Mouse (Mus musculus) retina, embryonic 14.5 days (tissue): ENCODE measurements at regions not wholly inside any gene's neighbourhood (a gene's known extent, or its start where the extent isn't known, plus 50 kb on each side); places are given as distances from the start of the nearest gene placed in this dataset.

ENCODE experiments used
- DNase-seq: peaks from one replicate; pipeline ENCODE4 v3.0.0-alpha.2; 2015; ENCODE audit warnings: low spot score

- DNase-seq = no peak
Observed at GRCm38 (mm10) chr6:116901816-116902215, 185.1 kb upstream of the Tmem72 start.

GRCm38 (mm10) chr6:116902371-116902770 lies 185.7 kb upstream of the Tmem72 start:
- DNase-seq = no peak

DNA sequence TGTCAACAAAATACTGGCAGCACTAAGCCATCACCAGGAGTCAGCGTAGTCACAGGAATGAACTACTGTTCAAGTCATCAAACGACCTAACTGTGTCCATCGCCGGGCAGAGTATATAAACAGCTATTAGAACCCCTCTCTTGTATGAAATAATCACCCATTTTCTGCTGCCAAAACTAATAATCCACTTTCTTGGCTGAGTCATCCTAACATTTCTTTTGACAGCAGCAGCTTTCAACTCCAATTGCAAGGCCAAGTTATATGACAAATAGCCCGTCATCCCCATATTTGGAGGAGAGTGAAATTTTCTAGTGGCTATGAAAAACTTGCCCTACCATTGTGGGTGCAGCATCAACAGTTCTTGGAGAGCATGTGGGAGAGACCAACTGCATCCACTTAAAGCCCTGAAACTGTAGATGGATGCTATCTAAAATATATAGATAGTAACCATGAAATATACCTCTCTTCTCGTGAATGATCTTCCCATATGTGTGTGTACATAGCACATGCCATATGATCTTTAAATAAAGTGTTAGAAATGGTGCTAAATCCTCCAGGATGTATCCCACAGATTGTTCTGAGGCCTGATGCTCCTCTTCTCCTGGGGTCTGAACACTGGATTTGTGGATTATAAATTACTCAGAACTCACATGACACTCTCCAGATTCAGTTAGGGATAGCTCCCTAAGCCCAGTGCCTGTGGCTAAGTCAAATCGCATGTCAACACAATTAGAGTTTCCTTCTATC lies 189.9 kb upstream of the Tmem72 start:
- DNase-seq = no peak

GRCm38 (mm10) chr6:116910607-116911006 lies 193.9 kb upstream of the Tmem72 start:
- DNase-seq = no peak

DNA sequence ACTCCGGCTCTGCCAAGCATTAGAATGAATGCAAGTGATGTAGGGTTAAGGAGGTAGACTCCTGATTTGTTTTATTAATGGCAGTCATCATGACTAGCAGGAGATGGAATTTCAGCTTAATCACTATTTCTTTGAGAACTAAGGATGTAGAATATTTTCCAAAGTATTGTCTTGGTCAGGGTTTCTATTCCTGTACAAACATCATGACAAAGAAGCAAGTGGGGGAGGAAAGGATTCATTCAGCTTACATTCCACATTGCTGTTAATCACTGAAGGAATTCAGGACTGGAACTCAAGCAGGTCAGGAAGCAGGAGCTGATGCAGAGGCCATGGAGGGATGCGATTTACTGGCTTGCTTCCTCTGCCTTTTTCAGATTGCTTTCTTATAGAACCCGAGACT lies 195.4 kb upstream of the Tmem72 start:
- no peak for DNase-seq

DNA sequence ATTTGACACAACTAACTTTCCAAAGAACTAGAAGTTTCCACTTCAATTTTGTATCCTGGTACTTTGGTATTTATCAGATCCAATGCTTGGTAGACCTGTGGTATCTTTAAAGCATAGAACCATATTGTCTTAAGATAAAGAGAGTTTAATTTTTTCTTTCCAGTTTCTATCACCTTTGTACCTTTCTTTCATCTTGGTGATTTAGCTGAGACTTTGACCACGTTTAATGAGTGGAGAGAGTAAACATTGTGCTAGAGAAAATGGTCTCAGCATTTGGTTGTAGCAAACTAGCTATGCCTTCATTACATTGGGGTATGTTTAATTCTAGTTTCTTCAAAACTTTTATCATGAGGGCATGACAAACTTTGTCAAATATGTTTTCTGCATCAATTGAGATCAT lies 197.4 kb upstream of the Tmem72 start:
- DNase-seq = no peak

- no peak for DNase-seq
Observed at GRCm38 (mm10) chr6:116935024-116935423, 218.3 kb upstream of the Tmem72 start.

DNA sequence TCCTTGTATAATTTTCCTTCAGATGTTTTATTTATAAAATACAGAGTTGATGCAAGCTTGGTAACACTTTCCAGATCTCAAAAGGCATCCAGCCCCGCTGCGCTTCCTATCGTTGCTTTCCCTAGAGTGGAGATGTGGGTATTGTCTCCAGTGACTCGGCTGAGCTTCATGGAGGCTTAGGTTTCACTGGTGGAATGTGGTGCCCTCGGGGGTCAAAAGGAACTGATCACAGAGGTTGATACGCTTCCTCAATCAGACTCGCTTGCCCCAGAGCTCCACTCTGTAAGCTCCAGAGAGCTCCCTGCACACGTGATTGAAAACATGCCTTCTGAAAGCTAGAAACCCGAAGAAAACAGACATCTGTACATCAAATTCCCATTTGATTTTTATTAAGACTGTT lies 224.9 kb upstream of the Tmem72 start:
- no peak for DNase-seq

DNA sequence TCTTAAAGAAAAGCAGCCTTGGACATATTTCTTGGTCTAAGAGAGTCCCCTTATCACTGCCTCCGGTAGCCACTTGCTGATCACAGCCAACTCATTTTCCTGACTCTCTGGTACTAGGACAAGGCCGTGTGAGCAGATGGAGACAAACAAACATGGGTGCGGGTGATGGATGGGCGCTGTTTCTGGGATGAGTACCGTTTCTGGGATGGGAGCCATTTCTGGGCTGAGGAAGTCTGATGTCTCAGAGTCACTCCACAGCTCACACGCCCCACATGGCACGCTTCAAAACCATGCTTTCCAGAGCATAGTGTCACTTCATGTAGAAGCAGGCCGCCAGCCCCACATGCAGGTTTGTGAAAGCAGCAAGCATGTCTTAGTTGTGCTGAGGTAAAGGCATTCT lies 225.6 kb upstream of the Cxcl12 start:
- DNase-seq = no peak

DNA sequence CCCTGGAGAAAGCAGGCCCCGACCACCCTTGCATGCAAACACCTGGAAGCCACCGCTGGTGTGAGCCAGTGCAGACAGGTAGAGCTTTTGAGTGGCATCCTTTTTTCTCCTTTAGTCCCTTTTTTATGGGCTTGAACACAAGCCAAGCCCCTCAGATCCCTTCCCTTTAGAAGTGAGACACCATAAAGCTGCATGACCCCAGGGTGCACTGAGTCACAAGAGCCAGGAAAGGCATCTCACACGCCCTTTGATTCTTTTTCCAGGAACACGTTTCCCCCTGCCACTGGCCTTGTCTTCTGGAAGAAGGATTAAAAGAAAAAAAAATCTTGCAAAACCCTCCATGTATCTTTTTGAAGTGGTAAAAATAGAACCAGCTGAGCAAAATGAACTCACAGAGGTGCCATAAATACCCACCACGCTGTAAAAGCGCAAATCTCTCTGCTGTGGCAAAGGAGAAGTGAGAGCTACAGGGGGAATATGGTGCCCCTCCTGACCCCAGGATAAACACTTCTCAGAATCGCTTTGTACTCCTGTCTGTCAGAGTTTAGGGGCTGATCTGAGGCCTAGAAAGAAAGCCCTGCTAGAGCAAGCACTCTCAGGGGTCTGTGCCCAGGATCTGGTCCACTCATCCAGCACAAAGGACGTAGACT lies 222.1 kb upstream of the Cxcl12 start:
- DNase-seq = no peak

DNA sequence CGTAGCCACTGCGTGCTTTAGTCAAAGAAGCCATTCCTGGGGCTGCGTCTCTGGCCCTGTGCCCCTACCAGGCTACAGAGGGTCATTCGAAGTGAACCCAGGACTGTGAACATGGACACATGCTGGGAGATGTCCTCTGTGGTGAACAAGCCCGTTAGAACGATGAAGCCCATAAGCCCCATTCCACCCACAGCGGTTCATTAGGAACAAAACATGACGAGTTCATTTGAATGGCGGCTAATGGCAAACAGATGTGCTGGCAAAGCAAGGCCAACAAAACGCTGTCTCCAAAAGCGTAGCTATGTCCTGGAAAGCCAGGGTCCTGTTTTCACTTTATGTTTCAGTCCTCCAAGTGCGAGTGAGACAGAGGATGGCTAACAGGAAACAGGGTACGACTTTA lies 208.7 kb upstream of the Cxcl12 start:
- no peak for DNase-seq

DNA sequence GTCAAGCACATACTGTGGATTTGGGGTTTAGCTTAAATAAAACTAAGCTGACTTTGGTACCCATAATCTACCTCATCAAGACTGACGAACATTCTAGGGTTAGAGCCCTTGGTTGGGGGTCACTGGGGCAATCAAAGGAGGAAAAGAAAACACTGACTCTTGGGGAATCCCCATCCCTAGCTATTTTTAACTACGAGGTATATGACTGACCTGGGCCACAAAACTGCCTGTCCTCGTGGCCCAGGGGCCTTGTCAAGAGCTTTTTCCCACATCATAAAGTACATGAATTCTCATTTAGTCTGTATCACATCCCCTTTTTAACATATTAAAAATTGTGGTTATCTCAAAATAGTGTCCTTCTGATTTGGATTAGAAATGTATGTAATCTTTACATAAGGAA lies 207.7 kb upstream of the Cxcl12 start:
- DNase-seq = no peak

DNA sequence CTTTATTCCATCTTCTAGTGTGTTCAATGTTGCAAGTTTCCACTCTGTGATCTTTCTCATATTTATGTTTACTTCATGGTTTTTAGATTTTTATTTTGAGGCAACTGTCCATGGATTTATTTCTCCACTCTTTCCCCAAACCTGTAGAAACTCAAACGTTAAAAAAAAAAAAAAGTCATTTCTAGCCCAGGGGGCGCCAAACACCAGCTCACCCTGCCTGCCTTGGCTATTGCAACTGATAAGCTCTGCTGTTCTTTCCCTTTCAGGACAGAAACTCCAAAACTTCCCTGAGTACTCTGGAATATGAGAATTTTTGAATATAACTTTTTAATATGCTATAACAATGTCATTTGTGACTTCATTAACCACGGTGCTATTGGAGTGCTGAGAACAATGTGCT lies 201.9 kb upstream of the Cxcl12 start:
- DNase-seq = peak; percentile 24

- no peak for DNase-seq
Observed at GRCm38 (mm10) chr6:116969381-116969910, 198.9 kb upstream of the Cxcl12 start.

- DNase-seq = no peak
Observed at GRCm38 (mm10) chr6:116974841-116975240, 193.5 kb upstream of the Cxcl12 start.

- DNase-seq = no peak
Observed at GRCm38 (mm10) chr6:116980349-116980995, 187.9 kb upstream of the Cxcl12 start.

DNA sequence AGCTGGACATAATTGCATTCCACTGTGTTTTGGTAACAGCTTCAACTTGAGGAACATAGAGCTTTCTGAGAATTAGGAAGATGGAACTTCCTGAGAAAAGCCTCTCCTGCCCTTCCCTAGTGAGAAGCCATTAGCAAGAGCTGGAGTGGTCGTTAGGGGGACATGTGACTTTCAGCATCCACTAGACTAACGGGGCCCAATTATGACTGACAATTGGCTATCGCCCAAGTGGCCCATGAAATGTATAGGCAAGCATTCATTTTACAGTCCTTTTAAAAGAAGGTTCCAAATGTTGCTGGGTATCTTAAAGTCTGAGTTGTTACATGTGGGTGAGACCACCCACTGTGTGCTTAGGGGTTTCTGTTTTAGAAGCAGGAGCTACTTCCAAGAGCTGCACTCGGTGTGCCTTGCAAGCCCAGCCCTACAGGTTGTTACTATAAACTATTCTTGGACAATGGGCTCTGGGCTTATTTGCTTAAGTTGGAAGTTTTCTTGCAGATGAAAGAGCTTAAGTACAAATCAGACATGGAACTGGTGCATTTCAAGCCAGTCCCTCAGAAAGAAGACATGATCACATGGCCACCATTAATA lies 183.1 kb upstream of the Cxcl12 start:
- DNase-seq = no peak

DNA sequence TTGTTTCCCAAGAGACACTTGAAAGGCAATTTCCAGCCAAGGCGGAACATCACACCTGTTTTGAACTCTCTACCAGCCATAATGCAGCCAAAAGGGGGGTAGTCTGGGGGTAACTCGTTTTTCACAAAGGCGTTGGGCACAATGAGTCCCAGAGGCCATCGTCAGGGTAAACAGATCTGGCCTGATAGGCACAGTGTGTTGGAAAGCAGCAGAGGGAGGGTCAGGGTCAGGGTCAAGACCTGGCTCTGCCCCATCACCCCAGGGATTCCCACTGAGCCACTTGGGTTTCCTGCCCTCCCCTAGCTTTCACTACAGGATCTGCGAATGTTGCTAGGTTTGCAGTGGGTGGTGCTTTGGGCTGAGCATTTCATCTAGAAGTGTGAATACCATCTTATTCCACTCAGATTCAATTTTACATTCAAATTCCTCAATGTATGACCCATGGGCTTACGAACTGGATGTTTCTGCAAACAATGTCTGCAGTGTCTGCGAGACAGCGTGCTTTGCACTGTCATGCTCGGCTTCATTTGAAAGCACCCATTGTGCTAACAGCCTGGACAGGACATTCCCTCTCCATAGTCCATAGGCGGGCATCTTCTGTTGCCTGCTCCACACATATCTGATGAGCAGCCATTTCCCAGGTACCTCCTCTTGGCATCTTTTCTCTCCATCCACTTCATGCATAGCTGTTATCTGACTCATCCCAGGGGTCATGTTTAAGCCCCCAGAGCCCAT lies 181.9 kb upstream of the Cxcl12 start:
- DNase-seq = no peak

- DNase-seq = no peak
Observed at GRCm38 (mm10) chr6:116987243-116987642, 181.1 kb upstream of the Cxcl12 start.

DNA sequence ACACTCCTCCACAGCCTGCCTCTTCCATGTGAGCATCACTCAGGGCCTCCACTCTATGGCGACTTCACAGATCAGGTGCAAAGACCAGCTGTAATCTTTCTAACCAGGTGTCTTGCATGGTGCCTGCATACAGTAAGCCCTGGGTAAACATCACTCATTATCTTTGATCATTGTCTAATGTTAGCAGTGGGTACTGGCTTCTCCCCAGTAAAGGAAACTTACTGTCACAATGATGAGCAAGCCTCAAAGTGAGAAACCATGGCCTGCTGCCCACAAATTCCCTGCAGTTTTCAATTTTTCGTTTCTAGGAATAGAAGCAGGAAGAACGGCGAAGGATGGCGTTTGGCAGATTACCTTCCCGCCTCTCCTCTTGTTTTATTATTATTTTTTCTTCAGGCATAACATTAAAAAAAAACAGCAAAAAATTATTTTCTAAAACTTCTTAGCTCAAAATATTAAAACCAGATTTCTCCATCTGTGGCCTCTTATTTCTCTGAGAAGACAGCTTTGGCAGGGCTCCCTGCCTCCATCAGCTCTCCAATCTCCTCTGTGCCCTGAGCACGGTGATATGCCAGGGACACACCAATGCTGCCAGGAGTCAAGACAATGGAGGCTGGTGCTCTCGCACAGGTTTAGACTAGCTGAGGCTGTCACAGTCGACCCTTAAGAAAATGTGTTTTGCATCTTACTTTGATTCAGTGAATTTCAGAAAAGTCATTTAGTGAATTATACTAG lies 169.2 kb upstream of the Cxcl12 start:
- DNase-seq = no peak

DNA sequence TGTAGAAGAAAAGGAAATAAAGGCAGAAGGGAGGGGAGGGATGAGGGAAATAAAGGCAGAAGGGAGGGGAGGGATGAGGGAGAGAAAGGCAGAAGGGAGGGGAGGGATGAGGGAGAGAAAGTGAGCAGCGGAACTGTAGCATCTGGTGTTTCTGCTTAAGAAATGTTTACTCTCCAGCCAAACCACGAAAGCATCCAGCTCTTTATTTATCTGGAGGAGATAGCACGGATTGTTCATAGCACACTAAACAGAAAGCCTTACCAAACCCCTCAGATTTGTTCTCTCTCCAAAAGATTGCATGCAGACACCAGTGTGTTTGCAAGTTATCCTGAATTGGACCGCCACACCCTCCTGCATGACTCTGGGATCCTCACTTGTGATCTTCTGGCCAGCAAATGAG lies 168.4 kb upstream of the Cxcl12 start:
- DNase-seq = no peak
